Mouse (Mus musculus) erythroblast, embryonic 14.5 days (primary cell): ENCODE measurements around the gene Acsl4.

Source experiments
- GATA1 ChIP-seq: IDR thresholded peaks from 2 replicates; pipeline ENCODE4 v1.6.1; 2012; ENCODE audit warnings: low read length, inconsistent platforms, mixed read lengths
- TAL1 ChIP-seq: IDR thresholded peaks from 3 replicates; pipeline ENCODE4 v1.6.1; 2012; ENCODE audit warnings: low read length, inconsistent platforms, mixed read lengths

- TF ChIP-seq GATA1 (no peak), TAL1 (no peak)
Measured at GRCm38 (mm10) chrX:142304592-142304991, 85.7 kb downstream of the Acsl4 start.
